Mouse (Mus musculus) embryo, embryonic 11.5 days (tissue): Measurements from ENCODE around the gene Gucy2d.

Experiments used
- DNase-seq: peaks from one replicate; pipeline ENCODE4 v3.0.0-alpha.2; 2012; ENCODE audit warnings: low read depth, low spot score

Gene Gucy2d

GRCm38 (mm10) chr7:98490328-98490727, 50.1 kb downstream of the Gucy2d start:
- DNase-seq, result no peak

GRCm38 (mm10) chr7:98490911-98491310, 50.7 kb downstream of the Gucy2d start:
- no peak for DNase-seq

GRCm38 (mm10) chr7:98491451-98492200, 51.4 kb downstream of the Gucy2d start:
- no peak for DNase-seq

GRCm38 (mm10) chr7:98492331-98492730, 52.1 kb downstream of the Gucy2d start:
- DNase-seq, result no peak

GRCm38 (mm10) chr7:98493307-98493706, 53.1 kb downstream of the Gucy2d start:
- DNase-seq, result no peak

- DNase-seq, result no peak
These were observed 53.8 kb downstream of the Gucy2d start for GRCm38 (mm10) chr7:98493901-98494480.

- no peak for DNase-seq
These were observed 55.4 kb downstream of the Gucy2d start for GRCm38 (mm10) chr7:98495591-98495990.

- DNase-seq, result no peak
These were observed 57.2 kb downstream of the Gucy2d start for GRCm38 (mm10) chr7:98497451-98497850.

GRCm38 (mm10) chr7:98498101-98498500, 57.9 kb downstream of the Gucy2d start:
- no peak for DNase-seq

- DNase-seq, result no peak
These were observed 58.7 kb downstream of the Gucy2d start for GRCm38 (mm10) chr7:98498656-98499560.

- DNase-seq, result no peak
These were observed 59.5 kb downstream of the Gucy2d start for GRCm38 (mm10) chr7:98499561-98500292.

- DNase-seq, result no peak
These were observed 60.3 kb downstream of the Gucy2d start for GRCm38 (mm10) chr7:98500470-98500869.

- no peak for DNase-seq
These were observed 60.9 kb downstream of the Gucy2d start for GRCm38 (mm10) chr7:98501078-98501477.

GRCm38 (mm10) chr7:98502921-98503320, 62.7 kb downstream of the Gucy2d start:
- DNase-seq, result no peak

- DNase-seq, result no peak
These were observed 63.9 kb downstream of the Gucy2d start for GRCm38 (mm10) chr7:98503951-98504647.

- no peak for DNase-seq
These were observed 64.6 kb downstream of the Gucy2d start for GRCm38 (mm10) chr7:98504726-98505314.

- no peak for DNase-seq
These were observed 65.4 kb downstream of the Gucy2d start for GRCm38 (mm10) chr7:98505664-98506063.

GRCm38 (mm10) chr7:98510961-98511958, 71.0 kb downstream of the Gucy2d start:
- no peak for DNase-seq

- DNase-seq, result no peak
These were observed 73.0 kb downstream of the Gucy2d start for GRCm38 (mm10) chr7:98513251-98513650.
